Mouse (Mus musculus): ENCODE data around the gene Olfr972. TPM values are rescaled to one million over a fixed set of nuclear protein-coding genes. Genes with fewer than 3 reads are reported as not detected.

The Olfr972 gene
- not detected in 2 replicates for polyA plus RNA-seq (2012; rRNA removed)

DNA sequence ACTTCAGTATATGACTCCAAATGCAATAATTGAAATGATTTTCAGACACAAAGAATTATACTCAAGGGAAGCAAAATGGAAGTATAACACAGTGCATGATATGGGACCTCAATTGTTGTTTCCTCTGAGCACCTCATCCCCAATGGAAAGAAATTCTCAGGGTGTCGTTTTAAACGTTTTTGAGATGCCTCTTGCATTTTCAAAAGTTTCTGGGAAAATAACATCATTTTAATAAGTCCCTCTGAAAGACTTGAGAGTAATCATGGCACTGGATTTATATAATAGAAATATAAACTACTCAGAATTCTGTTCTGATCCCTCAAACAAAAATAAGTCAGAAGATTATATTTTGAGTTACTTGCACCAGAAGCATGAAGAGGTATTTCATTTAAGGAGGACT lies at the start of gene Olfr972:
Gene Olfr972 (plus strand): TSS at position 301 of the 400 bp plus-strand sequence.

DNA sequence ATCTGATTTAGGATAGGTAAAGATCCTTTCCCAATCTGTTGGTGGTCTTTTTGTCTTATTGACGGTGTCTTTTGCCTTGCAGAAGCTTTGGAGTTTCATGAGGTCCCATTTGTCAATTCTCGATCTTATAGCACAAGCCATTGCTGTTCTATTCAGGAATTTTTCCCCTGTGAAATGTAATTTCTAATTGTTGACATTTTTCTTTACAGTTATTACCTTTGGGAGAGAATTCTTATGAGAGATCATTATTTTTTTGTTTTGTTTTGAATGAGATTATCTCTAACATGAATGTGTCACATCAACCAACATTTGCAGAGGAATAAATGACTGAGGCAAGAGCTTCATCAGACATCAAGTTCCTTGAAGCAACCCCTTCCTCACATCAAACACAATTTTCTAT lies 29.6 kb upstream of the Olfr972 start, which contains the start of gene Olfr971:
Gene Olfr971 (plus strand): TSS at position 301 of the 400 bp plus-strand sequence.

DNA sequence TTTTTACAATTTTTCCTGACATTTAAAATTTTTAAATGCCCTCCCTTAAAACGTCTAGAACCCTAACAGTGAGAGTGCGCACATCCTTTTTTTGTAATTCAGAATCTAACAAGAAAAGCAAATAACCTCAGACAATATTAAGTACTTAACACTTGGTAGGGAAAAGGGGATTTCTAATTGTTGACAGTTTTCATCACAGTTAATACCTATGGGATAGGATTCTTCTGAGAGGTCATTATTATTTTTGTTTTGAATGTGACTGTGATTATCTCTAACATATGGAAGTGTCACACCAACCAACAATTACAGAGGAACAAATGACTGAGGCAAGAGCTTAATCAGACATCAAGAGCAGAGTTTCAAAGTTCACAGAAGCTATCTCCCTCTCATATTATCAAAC lies 40.8 kb downstream of the Olfr972 start, which contains the start of gene Olfr229:
Gene Olfr229 (plus strand): TSS at position 301 of the 400 bp plus-strand sequence.

Other genes with a start within 250 kb of the Olfr972 start
- gene Olfr960, start 245.0 kb upstream of the Olfr972 start, polyA plus RNA-seq (2012; rRNA removed): not detected in 2 replicates
- not detected in 2 replicates for gene Olfr961, start 221.3 kb upstream of the Olfr972 start, polyA plus RNA-seq (2012; rRNA removed)
- not detected in 2 replicates for gene Olfr963, start 199.2 kb upstream of the Olfr972 start, polyA plus RNA-seq (2012; rRNA removed)
- not detected in 2 replicates for gene Olfr149, start 159.3 kb upstream of the Olfr972 start, polyA plus RNA-seq (2012; rRNA removed)
- gene Olfr965, start 155.1 kb upstream of the Olfr972 start, polyA plus RNA-seq (2012; rRNA removed): not detected in 2 replicates
- not detected in 2 replicates for gene Olfr150, start 135.4 kb upstream of the Olfr972 start, polyA plus RNA-seq (2012; rRNA removed)
- not detected in 2 replicates for gene Olfr967, start 120.2 kb upstream of the Olfr972 start, polyA plus RNA-seq (2012; rRNA removed)
- gene Olfr968, start 83.2 kb upstream of the Olfr972 start, polyA plus RNA-seq (2012; rRNA removed): not detected in 2 replicates
- not detected in 2 replicates for gene Olfr969, start 75.5 kb upstream of the Olfr972 start, polyA plus RNA-seq (2012; rRNA removed)
- not detected in 2 replicates for gene Olfr970, start 57.6 kb upstream of the Olfr972 start, polyA plus RNA-seq (2012; rRNA removed)
- not detected in 2 replicates for gene Olfr971, start 29.5 kb upstream of the Olfr972 start, polyA plus RNA-seq (2012; rRNA removed)
- not detected in 2 replicates for gene Olfr229, start 40.9 kb downstream of the Olfr972 start, polyA plus RNA-seq (2012; rRNA removed)
- not detected in 2 replicates for gene Olfr974, start 71.1 kb downstream of the Olfr972 start, polyA plus RNA-seq (2012; rRNA removed)
- 0.03 and 0.05 TPM in 2 replicates for gene Olfr975, start 85.6 kb downstream of the Olfr972 start, polyA plus RNA-seq (2012; rRNA removed)
- not detected in 2 replicates for gene Olfr976, start 94.7 kb downstream of the Olfr972 start, polyA plus RNA-seq (2012; rRNA removed)
- gene Olfr978, start 125.7 kb downstream of the Olfr972 start, polyA plus RNA-seq (2012; rRNA removed): not detected in 2 replicates
- not detected in 2 replicates for gene Olfr979, start 137.0 kb downstream of the Olfr972 start, polyA plus RNA-seq (2012; rRNA removed)
- gene Olfr980, start 143.2 kb downstream of the Olfr972 start, polyA plus RNA-seq (2012; rRNA removed): not detected in 2 replicates
- gene Olfr981, start 155.0 kb downstream of the Olfr972 start, polyA plus RNA-seq (2012; rRNA removed): not detected in 2 replicates
- gene Olfr982, start 207.4 kb downstream of the Olfr972 start, polyA plus RNA-seq (2012; rRNA removed): not detected in 2 replicates
- gene Olfr983, start 227.2 kb downstream of the Olfr972 start, polyA plus RNA-seq (2012; rRNA removed): not detected in 2 replicates
- gene Olfr984, start 247.8 kb downstream of the Olfr972 start, polyA plus RNA-seq (2012; rRNA removed): not detected in 2 replicates

Data from central nervous system, embryonic 14 days (tissue).